Mouse (Mus musculus) neural tube, embryonic 11.5 days (tissue): ENCODE data around the gene Rab1b. TPM values are rescaled to one million over a fixed set of nuclear protein-coding genes. Genes with fewer than 3 reads are reported as not detected.
"Not testable (repeated sequence)": the region's sequence is repeated elsewhere in the genome, so short reads cannot be mapped to it uniquely, and the experiment has no call there.

Experiments
- ATAC-seq: fragments of 200-750 bp; cut with Nextera tagmentation; 2 replicates; pipeline ENCODE4 v1.8.0; 2017; ENCODE audit warnings: moderate number of reproducible peaks, mild to moderate bottlenecking, moderate TSS enrichment, moderate library complexity; ENCODE audit not compliant: insufficient read depth, low FRiP score, low TSS enrichment
- DNase-seq: peaks from one replicate; pipeline ENCODE4 v3.0.0-alpha.2; 2015; ENCODE audit warnings: low spot score
- H3K27ac ChIP-seq: fragments of 300-500 bp; sonication (generic); 2 replicates; pipeline ENCODE4 v1.5.1; 2014; ENCODE audit warnings: low read depth, mild to moderate bottlenecking, low read length
- H3K27me3 ChIP-seq: fragments of 300-500 bp; sonication (generic); 2 replicates; pipeline ENCODE4 v1.6.1; 2014; ENCODE audit warnings: mild to moderate bottlenecking, low read length, mixed read lengths; ENCODE audit not compliant: control insufficient read depth, insufficient read depth
- H3K36me3 ChIP-seq: fragments of 300-500 bp; sonication (generic); 2 replicates; pipeline ENCODE4 v1.6.1; 2014; ENCODE audit warnings: mild to moderate bottlenecking, low read length, moderate library complexity, mixed read lengths; ENCODE audit not compliant: control insufficient read depth, insufficient read depth
- H3K4me1 ChIP-seq: fragments of 300-500 bp; sonication (generic); 2 replicates; pipeline ENCODE4 v1.6.1; 2014; ENCODE audit warnings: low read length, mixed read lengths; ENCODE audit not compliant: control insufficient read depth, insufficient read depth
- H3K4me2 ChIP-seq: fragments of 300-500 bp; sonication (generic); 2 replicates; pipeline ENCODE4 v1.6.1; 2014; ENCODE audit warnings: low read depth, mild to moderate bottlenecking, moderate library complexity
- H3K4me3 ChIP-seq: fragments of 300-500 bp; sonication (generic); 2 replicates; pipeline ENCODE4 v1.5.1; 2014; ENCODE audit warnings: low read depth, low read length
- H3K9ac ChIP-seq: fragments of 300-500 bp; sonication (generic); 2 replicates; pipeline ENCODE4 v1.6.1; 2014; ENCODE audit warnings: mild to moderate bottlenecking, low read length
- H3K9me3 ChIP-seq: fragments of 300-500 bp; sonication (generic); 2 replicates; pipeline ENCODE4 v1.6.1; 2016; ENCODE audit warnings: low read length; ENCODE audit not compliant: control insufficient read depth
- WGBS: fragments of 180-500 bp; shearing (Covaris S2); extraction: QIAGEN DNeasy Blood & Tissue Kit; methylation state at CpG from one replicate; pipeline ENCODE4 v1.1.7; 2014; 5-methylcytosine and 5-hydroxymethylcytosine counted together
- polyA plus RNA-seq: library from polyadenylated mRNA; unstranded; fragments of >200 nt; fragmentation: Nextera tagmentation; extraction: Ambion mirVana; gene quantifications from 2 replicates; pipeline ENCODE4 v1.2.1, GENCODE M21; 2014

The Rab1b gene
- polyA plus RNA-seq, result 250 and 266 TPM in 2 replicates

- peaks cover 25% of the 10 kb centered on the region for H3K36me3 ChIP-seq
- H3K4me2 ChIP-seq, result peak within 1 kb of the TSS; percentile 85
- under 1% methylated on average over 42 of the region's 46 CpGs for WGBS
- H3K9ac ChIP-seq, result peak within 1 kb of the TSS; percentile 70
- H3K4me3 ChIP-seq, result peak within 1 kb of the TSS; percentile 62
- ATAC-seq, result peak; percentile 95
- no peaks in the 10 kb centered on the region for H3K27me3 ChIP-seq
- DNase-seq, result peak; percentile 99
- no peaks in the 10 kb centered on the region for H3K9me3 ChIP-seq
- H3K27ac ChIP-seq, result peak within 1 kb of the TSS; percentile 89
- H3K4me1 ChIP-seq, result 0 out of 2 replicates have a peak, but pooled peaks cover 6% of the 10 kb centered on the region
Observed at GRCm38 (mm10) chr19:5106731-5107191, at the start of gene Rab1b. Gene Rab1b, minus strand, starts transcription at chr19:5107072.

GRCm38 (mm10) chr19:5152261-5152660, 45.4 kb upstream of the Rab1b start:
- no peak overlapping the region for H3K4me2 ChIP-seq
- no peak overlapping the region for H3K9ac ChIP-seq
- no peak for ATAC-seq
- H3K27ac ChIP-seq, result no peak overlapping the region
- no peaks in the 10 kb centered on the region for H3K27me3 ChIP-seq
- H3K4me3 ChIP-seq, result no peak overlapping the region
- DNase-seq, result no peak
- 88% methylated on average over 6 of the region's 6 CpGs for WGBS
- no peaks in the 10 kb centered on the region for H3K4me1 ChIP-seq
- H3K9me3 ChIP-seq, result no peaks in the 10 kb centered on the region
- H3K36me3 ChIP-seq, result no peaks in the 10 kb centered on the region

GRCm38 (mm10) chr19:5151741-5152140, 44.9 kb upstream of the Rab1b start:
- Histone ChIP-seq H3K27me3 (no peaks in the 10 kb centered on the region), H3K9me3 (no peaks in the 10 kb centered on the region), H3K4me1 (no peaks in the 10 kb centered on the region), H3K36me3 (no peaks in the 10 kb centered on the region), H3K4me3 (no peak overlapping the region), H3K4me2 (no peak overlapping the region), H3K9ac (no peak overlapping the region), H3K27ac (no peak overlapping the region)
- 82% methylated on average over 5 of the region's 5 CpGs for WGBS
- DNase-seq (no peak), ATAC-seq (no peak)

- Histone ChIP-seq H3K9ac (no peak overlapping the region), H3K27me3 (no peaks in the 10 kb centered on the region), H3K9me3 (no peaks in the 10 kb centered on the region), H3K4me2 (no peak overlapping the region), H3K36me3 (no peaks in the 10 kb centered on the region), H3K4me3 (no peak overlapping the region), H3K4me1 (no peaks in the 10 kb centered on the region), H3K27ac (no peak overlapping the region)
- DNase-seq, result peak; percentile 67
- 38% methylated on average over 3 of the region's 3 CpGs for WGBS
- ATAC-seq, result no peak
Observed at GRCm38 (mm10) chr19:5151331-5151730, 44.5 kb upstream of the Rab1b start.

GRCm38 (mm10) chr19:5150358-5150757, 43.5 kb upstream of the Rab1b start:
- no peak for ATAC-seq

GRCm38 (mm10) chr19:5149041-5149440, 42.2 kb upstream of the Rab1b start:
- not testable (repeated sequence) for ATAC-seq, H3K27ac ChIP-seq, H3K4me1 ChIP-seq, DNase-seq, H3K27me3 ChIP-seq, H3K4me3 ChIP-seq, H3K9me3 ChIP-seq, H3K9ac ChIP-seq, H3K4me2 ChIP-seq, H3K36me3 ChIP-seq
- WGBS, result 72% methylated on average over 6 of the region's 6 CpGs

More at GRCm38 (mm10) chr19:5150358-5150757, 43.5 kb upstream of the Rab1b start:
- 89% methylated on average over 6 of the region's 6 CpGs for WGBS
- no peaks in the 10 kb centered on the region for H3K27me3 ChIP-seq
- H3K9me3 ChIP-seq, result no peaks in the 10 kb centered on the region
- DNase-seq, result no peak
- H3K27ac ChIP-seq, result no peak overlapping the region
- H3K36me3 ChIP-seq, result no peaks in the 10 kb centered on the region
- no peaks in the 10 kb centered on the region for H3K4me1 ChIP-seq
- H3K4me3 ChIP-seq, result no peak overlapping the region
- no peak overlapping the region for H3K4me2 ChIP-seq
- no peak overlapping the region for H3K9ac ChIP-seq

- 0 out of 2 replicates have a peak, but pooled peaks cover 2% of the 10 kb centered on the region for H3K36me3 ChIP-seq
- DNase-seq (peak; percentile 59), ATAC-seq (no peak)
- H3K4me2 ChIP-seq, result no peak overlapping the region
- H3K4me3 ChIP-seq, result no peak overlapping the region
- no peaks in the 10 kb centered on the region for H3K9me3 ChIP-seq
- no peak overlapping the region for H3K9ac ChIP-seq
- H3K27me3 ChIP-seq, result no peaks in the 10 kb centered on the region
- WGBS, result 5% methylated on average over 2 of the region's 2 CpGs
- H3K4me1 ChIP-seq, result no peaks in the 10 kb centered on the region
- H3K27ac ChIP-seq, result no peak overlapping the region
Observed at GRCm38 (mm10) chr19:5139640-5140039, 32.8 kb upstream of the Rab1b start.

GRCm38 (mm10) chr19:5131237-5131636, 24.4 kb upstream of the Rab1b start:
- no peak overlapping the region for H3K27ac ChIP-seq
- no peaks in the 10 kb centered on the region for H3K4me1 ChIP-seq
- no peaks in the 10 kb centered on the region for H3K9me3 ChIP-seq
- 79% methylated on average over 4 of the region's 4 CpGs for WGBS
- no peak for DNase-seq
- no peak for ATAC-seq
- no peak overlapping the region for H3K9ac ChIP-seq
- H3K27me3 ChIP-seq, result no peaks in the 10 kb centered on the region
- no peak overlapping the region for H3K4me3 ChIP-seq
- H3K36me3 ChIP-seq, result 0 out of 2 replicates have a peak, but pooled peaks cover 2% of the 10 kb centered on the region
- no peak overlapping the region for H3K4me2 ChIP-seq

GRCm38 (mm10) chr19:5129770-5130169, 22.9 kb upstream of the Rab1b start:
- H3K9ac ChIP-seq, result no peak overlapping the region
- ATAC-seq (no peak), DNase-seq (no peak)
- H3K27ac ChIP-seq, result no peak overlapping the region
- H3K27me3 ChIP-seq, result no peaks in the 10 kb centered on the region
- WGBS, result 28% methylated on average over 1 of the region's 1 CpGs
- H3K36me3 ChIP-seq, result 0 out of 2 replicates have a peak, but pooled peaks cover 2% of the 10 kb centered on the region
- H3K4me3 ChIP-seq, result no peak overlapping the region
- H3K4me1 ChIP-seq, result no peaks in the 10 kb centered on the region
- H3K9me3 ChIP-seq, result no peaks in the 10 kb centered on the region
- no peak overlapping the region for H3K4me2 ChIP-seq
